Mouse (Mus musculus) small intestine, adult 2 months (tissue): ENCODE measurements around the gene Baiap2.

Experiments
- CTCF ChIP-seq: fragments of 200-500 bp; IDR thresholded peaks from 2 replicates; pipeline ENCODE4 v1.5.1; 2012; ENCODE audit warnings: low read depth, mild to moderate bottlenecking, control low read depth, inconsistent platforms, low read length, moderate library complexity, mixed read lengths; ENCODE audit not compliant: insufficient replicate concordance, insufficient read length; ENCODE audit errors: extremely low read depth
- POLR2A ChIP-seq: fragments of 200-500 bp; IDR thresholded peaks from 2 replicates; pipeline ENCODE4 v1.6.1; 2012; ENCODE audit warnings: low read depth, mild to moderate bottlenecking, control low read depth, inconsistent platforms, low read length, moderate library complexity

GRCm38 (mm10) chr11:119948803-119949202, 6.2 kb downstream of the Baiap2 start:
- TF ChIP-seq CTCF: no peak
- no peak for TF ChIP-seq POLR2A
